Mouse (Mus musculus): ENCODE measurements around the gene Vmn2r105.

DNA sequence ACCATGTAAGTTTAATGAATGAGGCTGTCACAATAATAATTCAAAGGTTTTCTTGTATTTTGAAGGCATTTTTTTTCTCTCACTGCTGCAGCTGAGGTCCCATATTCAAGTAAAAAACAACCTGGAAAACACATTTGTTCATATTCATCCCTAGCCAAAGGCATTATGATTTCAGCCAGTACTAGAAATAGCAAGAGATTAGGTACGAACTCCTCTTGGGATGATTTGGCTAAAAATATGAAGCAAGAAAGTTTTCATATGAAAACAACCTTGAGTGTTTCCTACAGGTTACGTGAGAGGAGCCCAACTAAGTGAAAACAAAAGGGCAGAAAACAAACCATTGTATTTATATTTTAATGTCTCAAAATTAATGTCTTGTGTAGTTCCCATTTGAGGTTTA is at the start of gene Vmn2r105:
- no peak for TF ChIP-seq CTCF (IDR thresholded peaks at IDR 0.05; ENCODE audit: control insufficient read depth, insufficient read depth, insufficient replicate concordance, low read depth, low read length)
- no peak for TF ChIP-seq POLR2A (IDR thresholded peaks at IDR 0.05; ENCODE audit: control insufficient read depth, low read depth, low read length)

Data from testis, adult 2 months (tissue).